Mouse (Mus musculus): Measurements from ENCODE around the gene Actl11. TPM values are rescaled to one million over a fixed set of nuclear protein-coding genes. Genes with fewer than 3 reads are reported as not detected.

The Actl11 gene
- total RNA-seq, 2 experiments from 2014 or later: not detected

GRCm38 (mm10) chr9:107950460-107951355, 22.4 kb downstream of the Actl11 start:
- intact Hi-C loops (cut with DNase I): no loop called here
- no peak for TF ChIP-seq CTCF (IDR thresholded peaks at IDR 0.05)
- DNase-seq: peak; percentile 95
- Histone ChIP-seq H3K4me3 (peak overlapping the region; percentile 82), H3K27ac (peak overlapping the region; percentile 96)

GRCm38 (mm10) chr9:107955613-107956289, 27.5 kb downstream of the Actl11 start:
- DNase-seq: no peak
- Histone ChIP-seq H3K4me3 (no peak overlapping the region), H3K27ac (no peak overlapping the region)
- intact Hi-C loops (cut with DNase I): no loop called here
- TF ChIP-seq CTCF (IDR thresholded peaks at IDR 0.05): no peak

- intact Hi-C loops (cut with DNase I): no loop called here
- no peak overlapping the region for H3K27ac ChIP-seq
- no peak overlapping the region for H3K4me3 ChIP-seq
- no peak for DNase-seq
- no peak for TF ChIP-seq CTCF (IDR thresholded peaks at IDR 0.05)
Measured at GRCm38 (mm10) chr9:107957141-107957540, 28.9 kb downstream of the Actl11 start.

GRCm38 (mm10) chr9:107959896-107960295, 31.6 kb downstream of the Actl11 start:
- intact Hi-C loops (cut with DNase I): loop anchor here (5.0 kb wide), 3 partner anchors 42 to 92 kb away; partner anchors contain the start of genes Amigo3 and Ip6k1
- DNase-seq: no peak

GRCm38 (mm10) chr9:107960928-107961327, 32.7 kb downstream of the Actl11 start:
- DNase-seq: no peak
- peak; percentile 26; the same call in 1 of the 2 replicates for TF ChIP-seq CTCF (IDR thresholded peaks at IDR 0.05)
- Histone ChIP-seq H3K27ac (no peak overlapping the region), H3K4me3 (no peak overlapping the region)
- intact Hi-C loops (cut with DNase I): loop anchor here (5.0 kb wide), 3 partner anchors 41 to 91 kb away; partner anchors contain the start of genes Amigo3 and Ip6k1

More at GRCm38 (mm10) chr9:107959896-107960295, 31.6 kb downstream of the Actl11 start:
- no peak for TF ChIP-seq CTCF (IDR thresholded peaks at IDR 0.05)
- Histone ChIP-seq H3K27ac (no peak overlapping the region), H3K4me3 (no peak overlapping the region)

- intact Hi-C loops (cut with DNase I): loop anchor here (5.0 kb wide), 3 partner anchors 41 to 91 kb away; partner anchors contain the start of genes Amigo3 and Ip6k1
- TF ChIP-seq CTCF (IDR thresholded peaks at IDR 0.05): no peak
- H3K4me3 ChIP-seq: no peak overlapping the region
Measured at GRCm38 (mm10) chr9:107961351-107961762, 33.1 kb downstream of the Actl11 start.

GRCm38 (mm10) chr9:107961881-107962280, 33.6 kb downstream of the Actl11 start:
- peak; percentile 49 for TF ChIP-seq CTCF (IDR thresholded peaks at IDR 0.05)
- H3K27ac ChIP-seq: no peak overlapping the region
- DNase-seq: no peak
- H3K4me3 ChIP-seq: no peak overlapping the region
- intact Hi-C loops (cut with DNase I): loop anchor here (5.0 kb wide), 3 partner anchors 40 to 90 kb away; partner anchors contain the start of genes Amigo3 and Ip6k1

More at GRCm38 (mm10) chr9:107961351-107961762, 33.1 kb downstream of the Actl11 start:
- no peak for DNase-seq
- no peak overlapping the region for H3K27ac ChIP-seq

- Histone ChIP-seq H3K4me3 (no peak overlapping the region), H3K27ac (no peak overlapping the region)
- no peak for DNase-seq
- no peak for TF ChIP-seq CTCF (IDR thresholded peaks at IDR 0.05)
- intact Hi-C loops (cut with DNase I): loop anchor here (1.0 to 5.0 kb wide), 5 partner anchors 23 to 102 kb away; partner anchors contain the start of genes Amigo3 and Ip6k1
Measured at GRCm38 (mm10) chr9:107962916-107963315, 34.6 kb downstream of the Actl11 start.

- DNase-seq: peak; percentile 89
- peak; percentile 98 for TF ChIP-seq CTCF (IDR thresholded peaks at IDR 0.05)
- Histone ChIP-seq H3K4me3 (no peak overlapping the region), H3K27ac (0 out of 2 replicates have a peak overlapping the region, but pooled peaks have one; percentile 38)
- intact Hi-C loops (cut with DNase I): loop anchor here (1.0 to 5.0 kb wide), 6 partner anchors 23 to 105 kb away; partner anchors contain the start of genes Amigo3 and Ip6k1
Measured at GRCm38 (mm10) chr9:107963700-107964099, 35.4 kb downstream of the Actl11 start.

GRCm38 (mm10) chr9:107964681-107965080, 36.4 kb downstream of the Actl11 start:
- no peak for TF ChIP-seq CTCF (IDR thresholded peaks at IDR 0.05)
- Histone ChIP-seq H3K4me3 (no peak overlapping the region), H3K27ac (no peak overlapping the region)
- intact Hi-C loops (cut with DNase I): loop anchor here (1.0 to 5.0 kb wide), 4 partner anchors 38 to 104 kb away; partner anchors contain the start of genes Amigo3 and Ip6k1
- no peak for DNase-seq

GRCm38 (mm10) chr9:107966676-107967075, 38.4 kb downstream of the Actl11 start:
- intact Hi-C loops (cut with DNase I): no loop called here
- Histone ChIP-seq H3K27ac (peak overlapping the region; percentile 43), H3K4me3 (no peak overlapping the region)
- DNase-seq: no peak
- no peak for TF ChIP-seq CTCF (IDR thresholded peaks at IDR 0.05)

- TF ChIP-seq CTCF (IDR thresholded peaks at IDR 0.05): no peak
- intact Hi-C loops (cut with DNase I): no loop called here
- H3K27ac ChIP-seq: no peak overlapping the region
- no peak overlapping the region for H3K4me3 ChIP-seq
- no peak for DNase-seq
Measured at GRCm38 (mm10) chr9:107967437-107967836, 39.2 kb downstream of the Actl11 start.
